Mouse (Mus musculus): Measurements from ENCODE around the gene Psors1c2.

Gene Psors1c2

GRCm38 (mm10) chr17:35557351-35557750 lies 24.4 kb downstream of the Psors1c2 start:
- no peak for DNase-seq (ENCODE audit: low spot score in 2 of 2)

- DNase-seq (ENCODE audit: low spot score in 2 of 2) = no peak
Measured at GRCm38 (mm10) chr17:35558216-35558615, 25.2 kb downstream of the Psors1c2 start.

GRCm38 (mm10) chr17:35567150-35567549 lies 34.1 kb downstream of the Psors1c2 start, which contains the start of gene 2300002M23Rik:
2300002M23Rik (plus strand) TSS chr17:35567450.
- DNase-seq (ENCODE audit: low spot score in 2 of 2) = no peak

GRCm38 (mm10) chr17:35567767-35568166 lies 34.8 kb downstream of the Psors1c2 start:
- no peak for DNase-seq (ENCODE audit: low spot score in 2 of 2)

- DNase-seq (ENCODE audit: low spot score in 2 of 2) = no peak
Measured at GRCm38 (mm10) chr17:35569091-35569944, 36.3 kb downstream of the Psors1c2 start.

- no peak for DNase-seq (ENCODE audit: low spot score in 2 of 2)
Measured at GRCm38 (mm10) chr17:35570836-35571235, 37.8 kb downstream of the Psors1c2 start.

GRCm38 (mm10) chr17:35571477-35571876 lies 38.5 kb downstream of the Psors1c2 start:
- no peak for DNase-seq (ENCODE audit: low spot score in 2 of 2)

GRCm38 (mm10) chr17:35578211-35578610 lies 45.2 kb downstream of the Psors1c2 start:
- peak; percentile 61 to 64 for DNase-seq (ENCODE audit: low spot score in 2 of 2)

- no peak for DNase-seq (ENCODE audit: low spot score in 2 of 2)
Measured at GRCm38 (mm10) chr17:35582900-35583299, 49.9 kb downstream of the Psors1c2 start.
